Mouse (Mus musculus) hindbrain, embryonic 14.5 days (tissue): ENCODE measurements at regions not wholly inside any gene's neighbourhood (a gene's known extent, or its start where the extent isn't known, plus 50 kb on each side); places are given as distances from the start of the nearest gene placed in this dataset.

Experiments used
- ATAC-seq: fragments of 200-750 bp; cut with Nextera tagmentation; 2 replicates; pipeline ENCODE4 v1.8.0; 2017; ENCODE audit warnings: moderate number of reproducible peaks, mild to moderate bottlenecking, moderate TSS enrichment, moderate library complexity; ENCODE audit not compliant: low FRiP score
- DNase-seq: peaks from one replicate; pipeline ENCODE4 v3.0.0-alpha.2; 2015; ENCODE audit warnings: low spot score
- H3K27ac ChIP-seq: fragments of 300-500 bp; sonication (generic); 2 replicates; pipeline ENCODE4 v1.5.1; 2014; ENCODE audit warnings: mild to moderate bottlenecking, moderate library complexity
- H3K27me3 ChIP-seq: fragments of 300-500 bp; sonication (generic); 2 replicates; pipeline ENCODE4 v1.6.1; 2014; ENCODE audit warnings: mild to moderate bottlenecking, low read length, mixed read lengths; ENCODE audit not compliant: control insufficient read depth, insufficient read depth
- H3K36me3 ChIP-seq: fragments of 300-500 bp; sonication (generic); replicated peaks from 2 replicates; pipeline ENCODE4 v1.6.1; 2014; ENCODE audit not compliant: control insufficient read depth, insufficient read depth
- H3K4me1 ChIP-seq: fragments of 300-500 bp; sonication (generic); replicated peaks from 2 replicates; pipeline ENCODE4 v1.6.1; 2014; ENCODE audit warnings: antibody characterized with exemption, low read length, mixed read lengths; ENCODE audit not compliant: control insufficient read depth, insufficient read depth
- H3K4me2 ChIP-seq: fragments of 300-500 bp; sonication (generic); replicated peaks from 2 replicates; pipeline ENCODE4 v1.6.1; 2014; ENCODE audit warnings: mild to moderate bottlenecking, moderate library complexity
- H3K4me3 ChIP-seq: fragments of 300-500 bp; sonication (generic); replicated peaks from 2 replicates; pipeline ENCODE4 v1.5.1; 2014; ENCODE audit warnings: mild to moderate bottlenecking, low read length
- H3K9ac ChIP-seq: fragments of 300-500 bp; sonication (generic); 2 replicates; pipeline ENCODE4 v1.6.1; 2014
- H3K9me3 ChIP-seq: fragments of 300-500 bp; sonication (generic); 2 replicates; pipeline ENCODE4 v1.6.1; 2016; ENCODE audit warnings: low read length; ENCODE audit not compliant: control insufficient read depth
- WGBS: fragments of 180-500 bp; shearing (Covaris S2); extraction: QIAGEN DNeasy Blood & Tissue Kit; methylation state at CpG from one replicate; pipeline ENCODE4 v1.1.7; 2014; 5-methylcytosine and 5-hydroxymethylcytosine counted together

- no peaks in the 10 kb centered on the region for H3K9me3 ChIP-seq
- no peak overlapping the region for H3K4me3 ChIP-seq
- no peaks in the 10 kb centered on the region for H3K4me1 ChIP-seq
- no peaks in the 10 kb centered on the region for H3K36me3 ChIP-seq
- ATAC-seq (no peak), DNase-seq (no peak)
- H3K9ac ChIP-seq: no peak overlapping the region
- no peak overlapping the region for H3K27ac ChIP-seq
- WGBS: 80% methylated on average over 10 of the region's 10 CpGs
- H3K27me3 ChIP-seq: no peaks in the 10 kb centered on the region
- no peak overlapping the region for H3K4me2 ChIP-seq
These were observed 170.9 kb downstream of the Slc38a4 start for GRCm38 (mm10) chr15:96884901-96885300.

- Histone ChIP-seq H3K27ac (no peak overlapping the region), H3K4me2 (no peak overlapping the region), H3K9me3 (no peaks in the 10 kb centered on the region), H3K36me3 (no peaks in the 10 kb centered on the region), H3K4me3 (no peak overlapping the region), H3K9ac (no peak overlapping the region), H3K27me3 (no peaks in the 10 kb centered on the region), H3K4me1 (no peaks in the 10 kb centered on the region)
- WGBS: 76% methylated on average over 10 of the region's 10 CpGs
- no peak for ATAC-seq
- DNase-seq: no peak
These were observed 172.0 kb downstream of the Slc38a4 start for GRCm38 (mm10) chr15:96883754-96884153.

GRCm38 (mm10) chr15:96882211-96882610 is 173.5 kb downstream of the Slc38a4 start:
- no peak overlapping the region for H3K4me2 ChIP-seq
- no peak for ATAC-seq
- no peak overlapping the region for H3K27ac ChIP-seq
- H3K27me3 ChIP-seq: no peaks in the 10 kb centered on the region
- WGBS: 91% methylated on average over 14 of the region's 14 CpGs
- no peak overlapping the region for H3K4me3 ChIP-seq
- no peaks in the 10 kb centered on the region for H3K4me1 ChIP-seq
- DNase-seq: no peak
- H3K36me3 ChIP-seq: no peaks in the 10 kb centered on the region
- no peaks in the 10 kb centered on the region for H3K9me3 ChIP-seq
- H3K9ac ChIP-seq: no peak overlapping the region

- Histone ChIP-seq H3K36me3 (no peaks in the 10 kb centered on the region), H3K4me2 (no peak overlapping the region), H3K4me3 (no peak overlapping the region), H3K9me3 (no peaks in the 10 kb centered on the region), H3K27ac (no peak overlapping the region), H3K4me1 (no peaks in the 10 kb centered on the region), H3K9ac (no peak overlapping the region), H3K27me3 (no peaks in the 10 kb centered on the region)
- no peak for ATAC-seq
- no peak for DNase-seq
- 89% methylated on average over 9 of the region's 9 CpGs for WGBS
These were observed 174.1 kb downstream of the Slc38a4 start for GRCm38 (mm10) chr15:96881519-96882170.

- no peaks in the 10 kb centered on the region for H3K36me3 ChIP-seq
- H3K4me2 ChIP-seq: no peak overlapping the region
- no peak overlapping the region for H3K4me3 ChIP-seq
- H3K27me3 ChIP-seq: no peaks in the 10 kb centered on the region
- no peak overlapping the region for H3K27ac ChIP-seq
- DNase-seq: no peak
- no peaks in the 10 kb centered on the region for H3K4me1 ChIP-seq
- ATAC-seq: no peak
- no peaks in the 10 kb centered on the region for H3K9me3 ChIP-seq
- no peak overlapping the region for H3K9ac ChIP-seq
- WGBS: 94% methylated on average over 11 of the region's 11 CpGs
These were observed 175.7 kb downstream of the Slc38a4 start for GRCm38 (mm10) chr15:96880066-96880465.

- H3K9ac ChIP-seq: no peak overlapping the region
- H3K27ac ChIP-seq: no peak overlapping the region
- no peaks in the 10 kb centered on the region for H3K27me3 ChIP-seq
- H3K9me3 ChIP-seq: no peaks in the 10 kb centered on the region
- no peaks in the 10 kb centered on the region for H3K36me3 ChIP-seq
- DNase-seq (no peak), ATAC-seq (no peak)
- no peak overlapping the region for H3K4me2 ChIP-seq
- H3K4me1 ChIP-seq: no peaks in the 10 kb centered on the region
- no peak overlapping the region for H3K4me3 ChIP-seq
- WGBS: 66% methylated on average over 4 of the region's 4 CpGs
These were observed 177.0 kb downstream of the Slc38a4 start for GRCm38 (mm10) chr15:96878796-96879195.

GRCm38 (mm10) chr15:96877931-96878330 is 177.8 kb downstream of the Slc38a4 start:
- no peak overlapping the region for H3K4me2 ChIP-seq
- ATAC-seq: no peak
- H3K36me3 ChIP-seq: no peaks in the 10 kb centered on the region
- H3K4me1 ChIP-seq: no peaks in the 10 kb centered on the region
- no peak overlapping the region for H3K9ac ChIP-seq
- DNase-seq: no peak
- 95% methylated on average over 8 of the region's 8 CpGs for WGBS
- H3K9me3 ChIP-seq: no peaks in the 10 kb centered on the region
- H3K4me3 ChIP-seq: no peak overlapping the region
- no peaks in the 10 kb centered on the region for H3K27me3 ChIP-seq
- no peak overlapping the region for H3K27ac ChIP-seq

- no peak for DNase-seq
- no peak overlapping the region for H3K4me3 ChIP-seq
- no peak for ATAC-seq
- H3K27me3 ChIP-seq: no peaks in the 10 kb centered on the region
- H3K36me3 ChIP-seq: no peaks in the 10 kb centered on the region
- H3K27ac ChIP-seq: no peak overlapping the region
- no peak overlapping the region for H3K9ac ChIP-seq
- no peaks in the 10 kb centered on the region for H3K4me1 ChIP-seq
- WGBS: 77% methylated on average over 9 of the region's 9 CpGs
- no peaks in the 10 kb centered on the region for H3K9me3 ChIP-seq
- no peak overlapping the region for H3K4me2 ChIP-seq
These were observed 177.7 kb upstream of the Slc38a2 start for GRCm38 (mm10) chr15:96877271-96877670.

- H3K4me1 ChIP-seq: no peaks in the 10 kb centered on the region
- H3K36me3 ChIP-seq: no peaks in the 10 kb centered on the region
- H3K27me3 ChIP-seq: no peaks in the 10 kb centered on the region
- H3K9ac ChIP-seq: no peak overlapping the region
- WGBS: 79% methylated on average over 8 of the region's 8 CpGs
- H3K9me3 ChIP-seq: no peaks in the 10 kb centered on the region
- ATAC-seq (no peak), DNase-seq (no peak)
- H3K4me3 ChIP-seq: no peak overlapping the region
- no peak overlapping the region for H3K4me2 ChIP-seq
- H3K27ac ChIP-seq: no peak overlapping the region
These were observed 174.6 kb upstream of the Slc38a2 start for GRCm38 (mm10) chr15:96874145-96874544.

GRCm38 (mm10) chr15:96873562-96873961 is 174.0 kb upstream of the Slc38a2 start:
- ATAC-seq (no peak), DNase-seq (no peak)
- Histone ChIP-seq H3K36me3 (no peaks in the 10 kb centered on the region), H3K4me3 (no peak overlapping the region), H3K27ac (no peak overlapping the region), H3K27me3 (no peaks in the 10 kb centered on the region), H3K4me2 (no peak overlapping the region), H3K4me1 (no peaks in the 10 kb centered on the region), H3K9ac (no peak overlapping the region), H3K9me3 (no peaks in the 10 kb centered on the region)
- WGBS: 94% methylated on average over 7 of the region's 7 CpGs
